Mouse (Mus musculus): ENCODE measurements around the gene Bnip2. TPM values are rescaled to one million over a fixed set of nuclear protein-coding genes. Genes with fewer than 3 reads are reported as not detected.

The Bnip2 gene
- polyA plus RNA-seq, 1 experiment, result 50.1 TPM

DNA sequence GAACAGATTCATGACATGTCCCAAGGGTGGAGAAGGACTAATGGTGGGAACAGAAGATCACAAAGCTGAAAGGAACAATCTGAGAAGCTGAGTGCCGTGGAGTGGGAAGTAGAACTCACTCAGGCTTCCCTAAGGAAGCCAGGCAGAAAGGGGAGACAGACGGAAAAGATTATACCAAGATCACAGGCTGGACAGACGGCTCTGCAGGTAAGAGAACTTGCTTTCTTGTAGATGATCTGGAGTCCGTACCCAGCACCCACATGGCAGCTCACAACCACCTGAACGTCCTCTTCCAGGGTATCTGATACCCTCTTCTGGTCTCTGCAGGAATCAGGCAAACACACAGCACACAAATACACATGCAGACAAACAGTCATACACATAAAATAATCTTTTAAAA is 2.7 kb upstream of the Bnip2 start:
- 79% methylated on average over 5 of the region's 5 CpGs for WGBS
- no peak for DNase-seq
- TF ChIP-seq CTCF (IDR thresholded peaks at IDR 0.05; ENCODE audit: insufficient read depth, low read length) (no peak), POLR2A (IDR thresholded peaks at IDR 0.05; ENCODE audit: borderline replicate concordance, extremely low read depth, low read depth, low read length) (no peak)
- no peak overlapping the region for H3K4me3 ChIP-seq (replicated peaks; ENCODE audit: extremely low read depth, low read depth, low read length)
- H3K4me1 ChIP-seq (ENCODE audit: control insufficient read depth, insufficient read depth, low read length), result peaks cover 12% of the 10 kb centered on the region; the same call in 1 of the 2 replicates

DNA sequence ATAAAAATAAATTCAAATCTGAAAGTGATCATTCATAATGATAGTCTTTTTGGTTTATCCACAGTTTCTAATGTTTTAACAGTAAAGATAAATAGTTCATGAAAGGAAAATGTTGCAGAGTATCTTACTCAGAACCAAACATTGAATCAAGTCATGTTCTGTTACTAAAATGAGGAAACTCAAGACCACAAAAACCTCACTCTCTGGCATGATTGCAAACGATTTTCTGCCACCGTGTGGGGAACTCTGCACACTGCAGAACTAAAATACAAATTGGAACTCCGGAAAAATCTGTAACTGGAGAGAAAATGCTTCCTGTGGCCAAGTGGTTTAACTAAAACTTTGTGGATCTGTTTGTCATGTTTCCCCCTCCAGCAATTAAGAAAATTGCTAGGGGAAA is 1.7 kb upstream of the Bnip2 start:
- 0% methylated on average over 3 of the region's 3 CpGs for WGBS
- no peak for DNase-seq
- peaks cover 20% of the 10 kb centered on the region for H3K4me1 ChIP-seq (ENCODE audit: control insufficient read depth, insufficient read depth, low read length)
- H3K4me3 ChIP-seq (replicated peaks; ENCODE audit: extremely low read depth, low read depth, low read length), result no peak overlapping the region
- TF ChIP-seq CTCF (IDR thresholded peaks at IDR 0.05; ENCODE audit: insufficient read depth, low read length) (peak; percentile 18; the same call in 1 of the 2 replicates), POLR2A (IDR thresholded peaks at IDR 0.05; ENCODE audit: borderline replicate concordance, extremely low read depth, low read depth, low read length) (no peak)

DNA sequence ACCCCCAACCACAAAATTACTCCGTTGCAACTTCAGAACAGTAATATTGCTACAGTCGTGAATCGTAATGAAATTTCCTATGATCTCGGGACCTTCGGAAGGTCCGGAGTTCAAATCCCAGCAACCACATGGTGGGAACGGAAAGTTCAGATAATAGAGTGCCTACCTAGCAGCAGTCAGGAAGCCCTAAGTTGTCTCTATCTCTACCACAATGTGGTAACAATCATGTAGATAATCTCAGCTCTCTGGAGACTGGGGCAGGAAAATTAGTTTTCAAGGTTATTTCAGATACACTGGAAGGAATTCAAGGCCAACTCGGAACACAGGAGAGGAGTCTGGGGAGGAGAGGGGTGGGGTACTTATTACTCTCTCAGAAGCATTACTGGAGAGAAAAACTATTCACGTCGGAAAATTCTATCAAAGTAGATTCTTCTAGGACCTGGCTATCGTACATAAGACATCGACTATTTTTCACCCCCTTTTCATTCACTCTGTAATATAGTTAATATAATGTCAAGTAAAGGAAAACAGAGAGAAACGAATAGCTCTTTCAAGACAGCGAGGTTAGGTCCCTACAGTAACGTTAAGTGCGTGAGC is 462 bp upstream of the Bnip2 start:
- no peak for TF ChIP-seq CTCF (IDR thresholded peaks at IDR 0.05; ENCODE audit: insufficient read depth, low read length)
- no peak for DNase-seq
- peaks cover 28% of the 10 kb centered on the region for H3K4me1 ChIP-seq (ENCODE audit: control insufficient read depth, insufficient read depth, low read length)
- 27% methylated on average over 16 of the region's 16 CpGs for WGBS
- H3K4me3 ChIP-seq (replicated peaks; ENCODE audit: extremely low read depth, low read depth, low read length), result peak overlapping the region; percentile 62

DNA sequence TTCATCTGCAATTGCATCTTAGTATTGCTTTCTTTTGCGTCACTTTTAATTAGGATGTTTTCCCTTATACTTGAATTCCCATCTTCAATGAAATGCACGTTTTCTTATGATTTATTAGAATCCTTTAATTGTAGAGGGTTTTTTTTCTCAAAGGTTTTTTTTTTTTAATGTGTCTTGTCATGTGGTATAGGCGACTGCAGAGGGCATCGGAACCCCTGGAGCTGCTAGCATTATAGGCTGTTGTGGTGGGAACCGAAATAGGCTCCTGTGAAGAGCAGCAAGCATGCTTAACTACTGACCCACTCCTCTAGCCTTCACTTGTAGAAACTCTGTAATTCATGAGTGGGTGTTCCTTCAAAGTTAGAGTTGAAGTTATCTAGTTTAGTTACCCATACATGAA is 1.1 kb downstream of the Bnip2 start:
- TF ChIP-seq POLR2A (IDR thresholded peaks at IDR 0.05; ENCODE audit: borderline replicate concordance, extremely low read depth, low read depth, low read length) (no peak), CTCF (IDR thresholded peaks at IDR 0.05; ENCODE audit: insufficient read depth, low read length) (no peak)
- WGBS, result 5% methylated on average over 5 of the region's 5 CpGs
- peaks cover 33% of the 10 kb centered on the region for H3K4me1 ChIP-seq (ENCODE audit: control insufficient read depth, insufficient read depth, low read length)
- no peak for DNase-seq
- H3K4me3 ChIP-seq (replicated peaks; ENCODE audit: extremely low read depth, low read depth, low read length), result peak overlapping the region; percentile 6

DNA sequence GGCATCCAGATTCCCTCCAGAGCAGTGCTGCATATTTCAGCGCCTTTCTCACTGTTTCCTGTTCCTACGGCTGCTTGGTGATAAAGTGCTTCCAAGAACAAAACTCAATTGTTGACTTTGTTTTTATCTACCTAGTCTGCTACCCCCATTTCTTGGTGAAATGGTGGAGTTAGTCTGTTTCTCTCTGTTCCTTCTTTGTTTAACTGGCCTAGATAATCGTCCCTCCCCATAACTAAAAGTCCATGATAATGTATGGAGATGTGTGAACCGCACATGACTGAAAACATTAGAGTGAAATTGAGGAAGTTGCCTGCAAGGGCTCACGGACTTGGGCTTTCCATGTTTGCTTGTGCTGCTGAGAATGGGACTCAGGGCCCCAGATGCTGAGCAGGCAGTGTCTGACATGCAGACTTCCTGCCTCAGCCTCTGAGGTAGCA is 3.6 kb downstream of the Bnip2 start:
- WGBS, result 24% methylated on average over 5 of the region's 5 CpGs
- Histone ChIP-seq H3K4me3 (replicated peaks; ENCODE audit: extremely low read depth, low read depth, low read length) (no peak overlapping the region), H3K4me1 (ENCODE audit: control insufficient read depth, insufficient read depth, low read length) (peaks cover 33% of the 10 kb centered on the region)
- no peak for DNase-seq
- no peak for TF ChIP-seq CTCF (IDR thresholded peaks at IDR 0.05; ENCODE audit: insufficient read depth, low read length)
- no peak for TF ChIP-seq POLR2A (IDR thresholded peaks at IDR 0.05; ENCODE audit: borderline replicate concordance, extremely low read depth, low read depth, low read length)

DNA sequence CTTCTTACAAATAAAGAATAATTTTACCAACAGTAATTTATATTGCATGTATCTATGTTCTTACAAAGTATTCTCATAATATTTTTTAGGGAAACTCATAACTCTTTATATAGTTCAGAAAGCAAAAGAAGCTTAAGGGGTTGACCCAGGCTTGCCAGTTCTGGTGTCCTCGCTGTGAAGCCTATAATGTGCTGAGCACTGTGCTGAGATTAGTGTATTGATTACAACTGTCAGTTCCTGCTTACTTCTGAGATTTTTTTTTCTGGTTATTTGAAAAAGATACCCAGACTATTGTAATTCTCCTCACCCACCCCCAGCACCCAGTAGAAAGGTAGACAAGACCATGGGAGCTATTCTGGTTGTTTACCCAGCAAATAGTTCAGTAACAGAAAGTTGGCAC is 4.2 kb downstream of the Bnip2 start:
- Histone ChIP-seq H3K4me1 (ENCODE audit: control insufficient read depth, insufficient read depth, low read length) (peaks cover 33% of the 10 kb centered on the region), H3K4me3 (replicated peaks; ENCODE audit: extremely low read depth, low read depth, low read length) (no peak overlapping the region)
- 35% methylated on average over 1 of the region's 1 CpGs for WGBS
- TF ChIP-seq CTCF (IDR thresholded peaks at IDR 0.05; ENCODE audit: insufficient read depth, low read length), result no peak
- TF ChIP-seq POLR2A (IDR thresholded peaks at IDR 0.05; ENCODE audit: borderline replicate concordance, extremely low read depth, low read depth, low read length), result no peak
- no peak for DNase-seq

DNA sequence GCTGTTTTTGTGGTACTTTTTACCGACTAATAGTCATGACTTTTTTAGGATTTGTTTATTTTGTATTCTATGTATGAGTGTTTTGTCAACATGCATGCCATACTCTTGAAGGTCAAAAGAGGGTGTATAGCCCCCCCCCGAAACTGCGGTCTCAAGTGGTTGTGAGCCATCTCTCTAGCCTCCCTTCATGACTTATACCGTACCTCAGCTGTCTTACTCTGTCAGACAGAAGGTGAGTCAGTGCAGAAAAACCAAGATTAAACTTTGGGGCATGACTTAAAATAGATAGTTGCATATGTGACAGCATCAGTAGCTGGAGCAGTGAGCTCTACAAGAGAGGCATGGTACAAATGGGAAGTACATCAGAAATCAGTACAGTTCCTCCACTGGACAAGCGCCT is 5.3 kb downstream of the Bnip2 start:
- H3K4me3 ChIP-seq (replicated peaks; ENCODE audit: extremely low read depth, low read depth, low read length), result no peak overlapping the region
- 75% methylated on average over 5 of the region's 5 CpGs for WGBS
- DNase-seq, result no peak
- H3K4me1 ChIP-seq (ENCODE audit: control insufficient read depth, insufficient read depth, low read length), result peaks cover 29% of the 10 kb centered on the region
- TF ChIP-seq CTCF (IDR thresholded peaks at IDR 0.05; ENCODE audit: insufficient read depth, low read length) (no peak), POLR2A (IDR thresholded peaks at IDR 0.05; ENCODE audit: borderline replicate concordance, extremely low read depth, low read depth, low read length) (no peak)

DNA sequence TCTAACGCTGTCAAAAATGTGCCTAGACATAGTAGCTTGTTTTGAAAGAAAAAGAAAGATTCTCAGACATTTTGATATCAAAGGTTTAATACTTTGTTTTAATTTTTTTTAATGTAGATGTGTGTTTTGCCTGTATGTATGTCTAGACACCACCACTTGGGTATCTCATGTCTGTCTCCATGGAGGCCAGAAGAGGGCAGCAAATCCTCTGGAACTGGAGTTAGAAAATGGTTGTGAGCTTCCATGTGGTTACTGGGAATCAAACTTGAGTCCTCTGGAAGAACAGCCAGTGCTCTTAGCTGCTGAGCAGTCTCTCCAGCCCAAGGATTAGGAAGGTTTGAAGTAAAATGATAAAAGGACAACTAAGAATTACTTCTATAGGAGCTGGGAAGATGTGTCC is 10.1 kb downstream of the Bnip2 start:
- 94% methylated on average over 1 of the region's 1 CpGs for WGBS
- no peak for TF ChIP-seq POLR2A (IDR thresholded peaks at IDR 0.05; ENCODE audit: borderline replicate concordance, extremely low read depth, low read depth, low read length)
- TF ChIP-seq CTCF (IDR thresholded peaks at IDR 0.05; ENCODE audit: insufficient read depth, low read length), result 0 out of 2 replicates have a peak, but pooled peaks have one; percentile 4
- Histone ChIP-seq H3K4me1 (ENCODE audit: control insufficient read depth, insufficient read depth, low read length) (peaks cover 2% of the 10 kb centered on the region; the same call in 1 of the 2 replicates), H3K4me3 (replicated peaks; ENCODE audit: extremely low read depth, low read depth, low read length) (no peak overlapping the region)
- no peak for DNase-seq

DNA sequence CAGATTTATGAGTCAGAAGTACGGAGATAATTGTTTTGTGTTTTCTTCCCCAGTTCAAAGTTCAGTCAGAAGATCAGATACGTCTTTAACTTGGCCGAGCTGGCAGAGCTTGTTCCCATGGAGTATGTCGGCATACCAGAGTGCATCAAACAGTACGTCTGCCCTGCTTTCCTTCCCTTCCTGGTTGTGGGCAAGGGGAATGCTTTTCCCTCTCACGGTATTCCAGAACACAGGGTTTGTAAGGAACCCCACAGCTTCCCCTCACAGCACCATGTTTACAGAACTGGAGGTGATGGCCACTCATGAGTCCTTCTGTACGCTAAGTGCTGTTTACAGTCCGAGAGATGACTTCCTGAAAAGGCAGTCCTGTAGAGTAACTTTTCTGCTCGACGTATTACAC is 14.2 kb downstream of the Bnip2 start:
- H3K4me1 ChIP-seq (ENCODE audit: control insufficient read depth, insufficient read depth, low read length), result no peaks in the 10 kb centered on the region
- WGBS, result 54% methylated on average over 10 of the region's 10 CpGs
- H3K4me3 ChIP-seq (replicated peaks; ENCODE audit: extremely low read depth, low read depth, low read length), result no peak overlapping the region
- TF ChIP-seq POLR2A (IDR thresholded peaks at IDR 0.05; ENCODE audit: borderline replicate concordance, extremely low read depth, low read depth, low read length) (no peak), CTCF (IDR thresholded peaks at IDR 0.05; ENCODE audit: insufficient read depth, low read length) (no peak)
- no peak for DNase-seq

DNA sequence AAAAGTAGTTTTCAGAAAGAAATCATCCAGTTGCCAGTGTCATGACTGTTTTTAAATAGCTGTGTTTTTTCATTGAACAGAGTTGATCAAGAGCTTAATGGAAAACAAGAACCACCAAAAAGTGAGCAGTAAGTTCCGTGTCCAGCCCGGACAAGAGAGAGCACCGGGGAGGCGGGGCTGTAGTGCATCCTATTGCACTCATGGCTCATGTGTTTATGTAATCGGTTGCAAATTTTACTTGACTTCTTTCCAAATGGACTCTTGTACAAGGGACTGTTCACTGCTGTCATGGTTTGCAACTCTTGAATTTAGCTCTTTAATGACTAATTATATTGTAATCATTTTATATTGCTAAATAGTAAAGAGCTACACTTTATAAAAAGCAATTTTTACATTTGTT is 17.7 kb downstream of the Bnip2 start:
- no peak for DNase-seq
- Histone ChIP-seq H3K4me1 (ENCODE audit: control insufficient read depth, insufficient read depth, low read length) (no peaks in the 10 kb centered on the region), H3K4me3 (replicated peaks; ENCODE audit: extremely low read depth, low read depth, low read length) (no peak overlapping the region)
- no peak for TF ChIP-seq POLR2A (IDR thresholded peaks at IDR 0.05; ENCODE audit: borderline replicate concordance, extremely low read depth, low read depth, low read length)
- TF ChIP-seq CTCF (IDR thresholded peaks at IDR 0.05; ENCODE audit: insufficient read depth, low read length), result no peak
- WGBS, result 74% methylated on average over 5 of the region's 5 CpGs

Measured in lung, adult 2 months (tissue).